Mouse (Mus musculus) embryo, embryonic 11.5 days (tissue): ENCODE data around the gene Emp2.
"Not testable (repeated sequence)": the region's sequence is repeated elsewhere in the genome, so short reads cannot be mapped to it uniquely, and the experiment has no call there.

Experiments used
- DNase-seq: peaks from one replicate; pipeline ENCODE4 v3.0.0-alpha.2; 2012; ENCODE audit warnings: low read depth, low spot score

The Emp2 gene

DNA sequence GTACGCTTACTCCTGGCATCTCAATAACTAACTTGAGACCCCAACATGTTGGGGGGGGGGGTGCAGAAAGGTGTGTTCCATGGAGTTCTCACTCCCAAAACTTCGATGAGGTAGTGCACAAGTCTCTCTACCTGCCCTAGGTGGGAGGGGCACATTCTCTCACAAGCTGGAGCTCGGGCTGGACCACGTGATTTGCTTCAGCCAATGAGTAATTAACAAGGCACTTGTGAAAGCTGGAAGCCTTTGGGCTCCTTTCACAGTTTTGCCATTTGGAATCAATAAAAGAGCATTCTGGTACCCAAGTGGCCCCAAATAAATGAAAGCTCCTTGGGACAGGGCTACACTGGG, 3.4 kb upstream of the Emp2 start:
- no peak for DNase-seq

DNA sequence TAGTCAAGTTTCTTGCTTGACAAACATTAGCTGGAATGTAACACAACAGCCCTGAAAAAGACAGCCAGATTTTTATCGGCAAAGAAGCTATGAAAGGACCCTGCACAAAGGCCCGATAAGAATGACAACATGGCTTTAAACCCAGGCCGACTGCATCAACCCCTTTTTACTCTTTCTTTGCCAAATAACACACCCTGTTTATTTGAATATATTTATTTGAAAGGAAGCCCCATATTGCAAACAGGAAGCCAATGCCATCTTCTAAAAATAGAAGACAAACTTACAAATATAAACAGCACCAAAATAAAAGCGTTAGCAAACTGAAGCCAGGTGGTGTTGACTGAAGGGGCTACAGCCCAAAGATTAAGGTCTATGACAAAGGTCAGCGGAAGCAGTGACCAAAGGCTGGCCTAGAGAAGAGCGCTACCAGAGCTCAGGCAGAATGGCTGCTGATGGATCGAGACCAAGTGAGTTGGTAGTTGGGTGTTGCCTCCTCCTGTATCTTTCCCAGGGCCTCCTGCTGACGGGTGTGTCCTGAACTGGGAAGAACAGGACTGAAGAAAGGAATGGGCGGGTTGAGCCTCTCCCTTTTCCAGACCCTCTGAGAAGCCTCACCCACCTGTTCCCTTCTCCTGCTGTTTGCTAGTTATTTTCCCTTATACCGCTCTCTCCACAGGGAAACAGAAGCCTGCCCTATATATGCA, 2.9 kb upstream of the Emp2 start:
- DNase-seq = no peak

DNA sequence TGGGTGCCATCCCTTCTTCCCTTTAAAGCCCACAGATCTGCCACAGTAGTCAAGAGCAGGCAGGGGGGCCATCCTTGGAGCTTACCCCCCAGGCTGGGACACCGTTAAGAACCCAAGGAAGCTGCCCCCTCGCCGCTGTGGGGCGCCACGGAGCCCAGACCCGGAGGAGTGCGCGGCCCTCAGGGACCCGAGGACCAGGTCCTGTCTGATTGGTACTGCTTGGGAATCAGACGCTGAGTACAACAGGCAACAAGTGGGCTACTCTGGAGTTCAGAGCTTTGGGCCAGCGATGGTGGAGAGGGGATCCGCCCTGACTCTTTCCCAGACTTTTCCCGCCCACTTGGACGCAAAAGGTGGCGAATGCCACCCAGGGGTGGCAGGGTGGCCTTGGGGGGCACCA, 542 bp downstream of the Emp2 start:
- DNase-seq = no peak

DNA sequence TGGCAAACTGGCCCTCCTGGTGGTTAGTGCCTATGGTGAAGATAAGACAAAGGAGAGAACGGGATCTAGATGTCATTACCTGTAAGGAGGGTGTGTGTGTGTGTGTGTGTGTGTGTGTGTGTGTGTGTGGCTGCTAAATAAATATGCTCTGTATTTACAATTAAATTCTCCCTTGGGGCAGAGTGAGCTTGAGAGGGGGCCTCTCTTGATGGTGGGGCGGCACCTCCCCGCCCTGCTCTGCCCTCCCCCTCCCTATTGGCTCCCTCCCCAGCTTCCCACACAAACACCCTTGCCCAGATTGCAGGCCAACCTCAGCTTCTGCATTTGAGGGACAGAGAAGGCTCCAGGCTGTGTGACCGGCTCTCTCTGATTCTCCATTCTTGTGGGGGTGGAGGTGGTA, 1.8 kb downstream of the Emp2 start:
- DNase-seq = no peak

DNA sequence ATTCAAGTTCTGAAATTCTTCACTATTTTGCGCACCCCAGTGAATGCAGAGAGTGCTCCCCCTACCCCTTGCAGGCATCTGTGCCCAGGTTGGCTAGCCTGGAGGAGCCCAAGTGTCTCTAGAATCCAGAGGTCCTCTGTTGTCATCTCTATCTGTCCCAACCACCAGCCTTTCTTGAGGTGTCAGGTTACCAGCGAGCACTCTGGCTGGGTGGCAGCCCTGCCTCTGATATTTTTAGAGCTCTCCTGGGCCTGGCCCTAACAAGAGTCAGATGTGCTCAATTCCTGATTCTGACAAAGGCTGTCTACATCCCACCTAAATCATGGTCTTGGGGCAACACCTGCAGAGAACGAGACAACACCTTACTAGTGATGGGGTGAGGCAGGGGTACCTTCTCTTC, 2.7 kb downstream of the Emp2 start:
- DNase-seq = no peak

DNA sequence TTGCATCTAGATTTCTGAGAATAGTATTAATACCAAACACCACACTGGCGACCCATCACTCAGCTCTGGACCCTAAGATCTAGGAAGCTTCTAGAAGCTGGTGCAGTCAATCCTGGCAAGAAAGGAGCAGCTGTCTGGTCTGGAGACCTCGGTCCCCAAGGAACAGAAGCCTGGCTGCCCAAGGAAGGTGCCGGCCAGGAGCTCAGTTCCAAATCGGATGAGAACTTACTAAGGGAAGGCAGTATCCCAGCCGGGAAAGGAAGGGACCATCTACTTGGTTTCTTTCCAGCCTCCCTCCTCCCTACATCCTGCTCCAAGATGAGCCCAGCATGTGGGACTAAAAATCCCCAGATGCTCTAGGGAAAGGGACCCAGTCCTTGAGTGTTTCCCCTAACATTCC, 3.3 kb downstream of the Emp2 start:
- no peak for DNase-seq

DNA sequence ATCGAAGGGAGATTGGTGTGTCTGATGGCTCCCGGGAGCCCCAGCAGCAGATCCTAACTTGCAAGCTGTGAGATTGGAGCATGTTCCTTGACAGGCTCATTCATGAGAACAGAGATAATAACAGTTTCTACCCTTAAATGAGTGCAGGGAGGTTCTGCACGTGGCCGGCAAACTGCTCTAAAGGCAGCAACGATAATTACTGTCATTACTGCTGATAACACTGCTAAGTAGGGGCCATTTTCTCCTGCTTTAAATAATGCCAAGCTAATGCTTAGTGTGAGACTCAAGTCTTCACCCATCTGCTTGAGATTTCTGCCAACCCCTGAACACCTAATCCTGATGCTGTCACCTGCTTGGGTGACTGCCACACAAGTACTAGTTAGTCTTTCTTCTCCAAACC, 6.4 kb downstream of the Emp2 start:
- DNase-seq = no peak

DNA sequence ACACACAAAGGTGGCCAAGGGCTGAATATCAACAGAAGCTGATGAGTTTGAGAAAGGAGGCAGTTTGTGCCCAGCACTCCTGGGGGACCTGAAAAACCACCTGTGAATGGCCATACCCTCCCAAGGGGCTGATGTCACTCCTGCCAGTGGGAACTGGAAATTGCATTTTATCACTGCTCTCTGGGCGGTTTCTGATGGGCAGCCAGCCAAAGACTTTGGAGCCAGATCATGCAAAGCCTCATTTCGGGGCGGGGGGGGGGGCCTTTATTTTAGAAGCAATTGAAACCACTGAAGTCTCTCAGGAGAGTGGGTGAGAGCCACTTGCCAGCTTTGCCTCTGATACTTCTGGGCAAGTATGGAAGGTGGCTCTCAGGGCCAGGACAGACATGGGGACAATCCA, 7.7 kb downstream of the Emp2 start:
- no peak for DNase-seq

DNA sequence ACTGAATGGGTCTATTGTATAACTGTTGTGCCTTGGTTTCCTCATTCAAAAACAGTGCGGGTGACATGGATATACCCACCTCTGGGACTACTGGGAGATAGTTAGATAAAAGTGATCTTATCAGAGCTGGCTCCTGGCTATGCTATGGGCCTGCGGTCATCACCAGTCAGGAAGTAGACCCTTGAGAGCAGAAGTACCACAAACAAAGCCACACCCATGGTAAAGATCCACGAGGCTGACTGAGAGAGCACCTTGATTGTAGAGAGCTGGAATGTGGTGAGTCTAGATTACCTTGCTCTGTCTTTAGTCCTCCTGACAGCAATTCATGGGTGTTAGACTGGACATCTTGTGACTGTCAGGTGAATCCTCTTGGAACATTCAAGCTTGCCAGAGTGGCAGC, 12.4 kb downstream of the Emp2 start:
- no peak for DNase-seq

DNA sequence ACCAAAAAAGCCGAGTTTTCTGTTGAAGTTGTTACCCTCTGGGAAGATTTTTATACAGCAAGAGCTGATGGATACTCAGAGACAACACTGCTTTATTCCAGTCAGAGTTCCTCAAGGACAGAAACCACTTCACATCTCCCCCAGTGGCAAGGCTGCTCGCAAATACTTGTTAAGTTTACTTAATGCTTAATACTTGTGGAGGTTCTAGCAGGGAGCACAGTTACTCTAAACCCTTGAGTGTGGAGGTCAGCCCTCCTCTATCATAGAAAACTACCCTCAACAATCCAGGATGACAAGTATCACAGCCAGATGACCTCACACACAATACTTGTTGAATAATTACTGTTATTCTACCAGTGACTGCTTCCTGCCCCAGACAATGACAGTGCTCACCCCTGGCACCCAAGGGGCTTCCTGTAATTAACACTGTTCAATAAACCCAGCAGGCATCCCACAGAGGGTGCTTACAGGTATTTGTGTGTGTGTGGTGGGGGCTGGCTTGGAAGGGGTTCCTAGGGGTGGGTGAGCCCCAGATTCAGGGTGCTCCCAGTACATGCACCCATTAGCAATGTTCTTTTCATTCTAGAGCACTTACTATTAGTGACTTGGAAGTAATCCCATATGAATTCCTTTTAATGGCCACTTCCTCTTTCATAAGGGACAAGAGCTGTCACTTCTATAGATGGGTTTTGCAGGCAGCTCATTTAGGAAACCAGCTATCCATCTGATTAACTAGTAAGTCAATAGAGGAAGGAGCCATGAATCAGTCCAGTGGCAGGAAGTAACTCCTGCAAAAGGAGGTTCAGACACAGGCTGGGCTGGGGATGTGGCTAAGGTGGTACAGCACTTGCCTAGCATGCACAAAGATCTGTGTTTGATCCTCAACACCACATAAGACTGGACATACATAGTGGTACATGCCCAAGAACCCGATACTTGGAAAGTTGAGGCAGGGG, 13.3 kb downstream of the Emp2 start:
- DNase-seq = no peak

DNA sequence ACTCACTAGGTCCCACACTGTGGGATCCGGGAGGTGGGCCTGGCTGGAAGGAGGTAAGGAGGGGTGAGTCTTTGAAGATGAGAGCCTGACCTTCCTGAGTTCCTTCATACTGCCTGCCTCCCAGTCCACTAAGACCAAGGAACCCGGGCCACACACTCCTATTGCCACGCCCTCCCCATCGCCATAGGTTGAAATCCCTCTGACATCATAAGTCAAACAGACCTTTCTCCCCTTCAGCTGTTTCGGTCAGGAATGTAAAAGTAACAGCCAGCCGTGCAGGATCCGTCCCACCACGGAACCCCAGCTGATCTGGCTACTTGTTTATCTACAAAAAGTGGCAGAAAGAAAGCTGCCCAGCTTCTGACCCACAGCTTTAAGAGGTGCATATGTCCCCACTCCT, 14.1 kb downstream of the Emp2 start:
- no peak for DNase-seq

DNA sequence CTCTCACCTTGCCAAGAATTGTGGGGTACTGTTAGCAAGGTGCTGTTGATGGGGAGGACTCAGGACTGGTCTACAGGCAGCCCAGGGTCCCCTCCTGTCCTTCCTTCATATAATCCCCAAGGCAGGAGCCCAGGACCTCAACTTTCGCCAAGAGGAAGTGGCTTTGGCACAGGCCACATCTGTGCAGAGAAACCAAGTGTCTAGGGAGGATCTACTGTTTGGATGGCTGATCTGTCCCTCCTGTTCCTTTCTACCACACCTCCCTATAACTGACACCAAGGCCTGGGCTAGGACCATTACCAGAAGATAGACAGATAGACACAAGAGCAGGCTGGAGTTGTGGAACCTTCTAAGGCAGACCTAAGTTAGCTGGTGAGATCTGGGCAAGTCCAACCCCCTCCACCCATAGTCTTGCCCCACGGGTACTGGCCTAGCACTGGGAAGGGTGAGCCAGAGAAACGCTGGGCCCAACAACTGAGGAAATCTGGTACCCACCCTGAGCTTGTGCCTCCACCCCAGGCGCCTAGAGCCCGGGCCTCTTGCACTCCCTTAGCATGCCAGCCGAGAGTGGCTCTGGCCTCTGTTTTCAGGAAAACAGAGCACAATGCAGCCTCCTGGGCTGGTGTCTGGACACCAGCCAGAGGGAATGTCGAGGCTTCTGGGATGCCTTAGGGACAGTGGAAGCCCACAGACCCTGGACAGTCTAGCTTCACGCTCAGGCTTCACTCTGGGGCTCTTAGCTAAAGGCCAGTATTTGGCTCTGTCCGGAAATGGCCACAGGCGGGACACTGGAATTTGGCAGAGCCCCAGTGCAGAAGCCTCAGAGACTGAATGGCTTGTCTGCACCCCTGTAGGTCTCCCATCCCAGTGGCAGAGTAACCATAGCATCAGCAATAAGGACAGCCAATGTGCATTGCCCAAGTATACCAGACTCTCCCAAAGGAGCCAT, 15.8 kb downstream of the Emp2 start:
- no peak for DNase-seq

DNA sequence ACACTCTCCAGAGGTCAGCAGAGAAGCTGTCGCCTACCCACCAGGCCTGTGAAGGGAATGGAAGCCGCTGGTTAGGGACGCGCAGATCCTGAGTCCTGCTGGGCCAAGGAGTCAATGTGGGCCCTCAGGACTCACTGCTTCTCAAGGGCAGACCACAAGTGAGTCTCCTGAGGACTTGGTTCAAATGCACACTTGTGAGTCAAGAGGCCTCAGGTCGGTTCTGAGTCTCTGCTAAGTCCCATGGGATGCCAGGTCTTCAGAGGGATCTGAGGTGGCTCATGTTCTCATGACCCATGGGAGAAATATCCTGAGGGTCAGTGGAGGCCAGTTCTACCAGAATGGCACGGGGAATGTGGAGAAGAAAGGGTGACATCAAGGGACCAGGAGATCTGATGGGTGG, 25.7 kb downstream of the Emp2 start:
- no peak for DNase-seq

DNA sequence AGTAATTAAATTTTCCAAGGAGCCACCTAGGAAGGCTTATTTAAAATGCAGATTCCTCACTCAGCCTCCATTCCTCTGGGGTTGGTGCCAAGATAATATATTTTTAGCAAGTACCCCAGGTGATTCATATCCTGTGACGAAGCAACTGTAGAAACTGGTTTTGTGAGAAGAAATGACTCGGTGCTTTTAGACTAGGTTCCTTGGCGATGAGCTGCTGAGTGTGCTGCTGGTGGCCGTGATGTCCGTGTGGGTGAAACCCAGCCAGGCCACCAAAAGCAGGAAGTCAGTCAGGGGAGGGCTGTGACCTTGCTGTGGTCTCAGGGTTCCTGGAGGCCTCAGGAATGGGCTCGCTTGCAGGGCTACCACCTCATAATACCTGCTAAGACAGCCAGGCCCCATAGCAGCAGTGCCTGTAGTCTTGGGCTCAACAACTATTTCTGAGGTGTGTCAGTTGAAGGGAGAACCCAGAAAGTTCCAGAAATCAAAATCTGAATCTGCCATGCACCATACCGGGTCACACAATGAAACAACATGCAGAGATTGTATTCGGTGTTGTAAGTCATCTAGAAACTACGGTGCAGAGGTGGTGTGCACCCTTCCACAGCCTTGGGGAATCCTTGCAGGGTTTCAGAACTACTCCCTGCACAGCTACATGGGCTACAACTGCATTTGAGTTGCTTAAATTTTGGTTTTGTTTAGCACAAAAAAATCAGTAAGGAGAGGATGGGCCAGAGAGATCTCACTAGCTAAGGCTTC, 27.1 kb downstream of the Emp2 start:
- no peak for DNase-seq

DNA sequence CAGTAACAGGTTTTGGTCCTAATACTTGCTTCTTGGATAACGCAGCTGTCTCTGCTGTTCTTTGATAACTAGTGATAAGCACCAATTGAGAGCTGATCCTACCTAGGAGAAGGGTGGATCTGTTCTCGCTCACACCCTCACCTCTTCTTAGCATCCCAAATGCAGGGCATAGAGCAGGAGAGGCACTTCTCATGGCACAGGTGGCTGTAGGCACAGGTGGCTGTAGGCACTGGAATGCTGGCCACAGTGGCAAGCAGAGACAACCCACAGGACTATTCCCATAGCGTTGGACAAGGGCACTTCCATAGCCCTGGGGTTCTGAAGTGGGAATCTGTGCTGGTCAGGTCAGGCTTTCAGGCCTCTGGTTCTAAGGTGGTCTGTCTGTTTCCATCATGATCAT, 31.9 kb downstream of the Emp2 start:
- no peak for DNase-seq

DNA sequence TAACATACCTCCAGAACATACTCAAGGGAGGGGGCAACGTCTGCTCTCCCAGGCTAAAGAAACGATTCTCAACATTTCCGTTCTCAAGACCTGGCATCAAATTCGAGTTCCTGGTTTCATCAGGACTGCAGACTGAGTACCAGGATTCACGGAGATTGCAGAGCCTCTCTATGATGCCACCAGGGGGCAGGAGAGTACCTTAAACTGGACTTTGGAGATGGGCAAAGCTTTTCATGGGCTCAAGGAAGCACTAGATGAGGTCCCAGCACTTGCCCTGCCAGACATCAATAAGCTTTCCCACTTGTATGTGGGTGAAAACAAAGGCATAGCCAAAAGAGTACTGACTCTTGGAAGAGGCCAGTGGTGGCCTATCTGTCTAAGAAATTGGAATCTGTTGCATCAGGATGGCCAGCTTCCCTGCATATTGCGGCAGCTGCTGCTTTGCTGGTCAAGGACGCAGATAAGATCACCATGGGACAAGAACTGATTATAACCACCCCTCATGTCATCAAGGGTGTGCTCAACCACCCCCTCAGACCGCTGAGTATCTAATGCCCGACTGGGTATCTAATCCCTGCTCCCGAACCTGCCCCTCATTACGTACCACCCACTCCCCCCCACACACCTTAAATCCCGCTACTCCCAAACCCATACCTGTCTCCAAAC, 33.3 kb downstream of the Emp2 start:
- DNase-seq = peak; percentile 72

DNA sequence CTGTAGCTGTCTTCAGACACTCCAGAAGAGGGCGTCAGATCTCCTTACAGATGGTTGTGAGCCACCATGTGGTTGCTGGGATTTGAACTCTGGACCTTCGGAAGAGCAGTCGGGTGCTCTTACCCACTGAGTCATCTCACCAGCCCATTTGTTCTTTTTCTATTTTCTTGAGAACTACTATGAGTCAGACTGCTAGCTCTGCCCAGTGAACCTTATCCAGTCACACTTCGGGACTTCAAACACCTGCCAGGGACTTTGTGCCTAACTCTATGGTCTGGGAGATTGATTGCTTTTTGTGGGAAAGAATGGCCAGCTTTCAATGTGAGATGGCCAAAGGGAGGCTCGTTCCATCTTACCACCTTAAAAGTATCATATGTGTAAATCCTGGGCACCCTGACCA, 37.0 kb downstream of the Emp2 start:
- not testable (repeated sequence) for DNase-seq

DNA sequence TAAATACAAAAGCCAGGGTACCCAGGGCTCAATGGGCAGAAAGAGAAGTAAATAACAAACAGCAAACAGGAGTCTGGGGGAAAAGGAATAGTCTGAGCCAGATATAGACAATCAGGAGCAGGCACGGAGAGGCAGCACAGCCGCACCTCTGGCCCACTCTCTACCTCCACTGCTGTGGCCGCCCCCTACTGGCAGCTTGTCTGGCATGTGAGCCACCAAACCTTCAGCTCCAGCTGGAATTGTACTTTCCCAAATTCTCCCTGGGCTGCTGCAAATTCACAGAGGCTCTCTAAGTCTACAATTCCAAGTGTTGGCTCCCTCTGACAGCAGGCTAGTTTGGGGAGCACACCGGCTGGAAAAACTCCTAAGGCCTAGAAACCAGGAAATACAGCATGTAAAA, 39.3 kb downstream of the Emp2 start:
- no peak for DNase-seq

DNA sequence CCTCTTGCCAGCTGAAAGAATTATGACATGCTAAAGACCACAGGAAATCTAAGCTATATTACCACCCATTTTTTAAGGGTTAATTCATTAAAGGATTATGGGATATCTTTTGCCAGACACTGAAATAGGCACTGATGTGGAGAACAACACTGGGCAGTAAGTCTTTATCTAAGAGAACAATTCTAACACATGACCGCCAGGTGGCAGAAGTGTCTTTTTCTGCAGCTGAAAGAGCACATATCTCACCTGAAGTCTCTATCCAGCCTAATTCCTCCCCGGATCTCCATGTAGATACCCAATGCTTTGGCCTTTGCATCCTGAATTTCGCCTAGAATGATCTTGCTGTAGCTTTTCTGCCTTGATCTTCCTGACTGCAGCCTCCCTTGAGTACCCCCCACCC, 41.5 kb downstream of the Emp2 start:
- peak; percentile 20 for DNase-seq

DNA sequence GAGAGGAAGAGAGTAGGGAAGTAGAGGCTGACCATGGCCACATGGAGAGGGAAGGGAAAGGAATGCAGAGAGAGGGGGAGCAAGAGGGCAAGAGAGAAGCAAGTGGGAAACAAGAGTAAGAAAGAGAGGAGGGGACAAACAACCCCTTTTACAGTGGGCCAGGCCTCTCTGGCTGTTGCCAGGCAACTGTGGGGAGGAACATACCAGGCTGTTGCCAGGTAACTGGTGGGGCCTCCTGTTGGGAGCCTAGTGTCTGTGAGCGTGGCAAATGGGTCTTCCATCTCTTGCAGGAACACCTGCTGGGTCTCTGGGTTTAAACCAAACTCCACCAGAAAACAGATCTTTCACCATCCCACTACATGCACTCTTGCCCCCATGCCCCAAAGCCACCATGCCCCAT, 59.8 kb downstream of the Emp2 start:
- DNase-seq = no peak

DNA sequence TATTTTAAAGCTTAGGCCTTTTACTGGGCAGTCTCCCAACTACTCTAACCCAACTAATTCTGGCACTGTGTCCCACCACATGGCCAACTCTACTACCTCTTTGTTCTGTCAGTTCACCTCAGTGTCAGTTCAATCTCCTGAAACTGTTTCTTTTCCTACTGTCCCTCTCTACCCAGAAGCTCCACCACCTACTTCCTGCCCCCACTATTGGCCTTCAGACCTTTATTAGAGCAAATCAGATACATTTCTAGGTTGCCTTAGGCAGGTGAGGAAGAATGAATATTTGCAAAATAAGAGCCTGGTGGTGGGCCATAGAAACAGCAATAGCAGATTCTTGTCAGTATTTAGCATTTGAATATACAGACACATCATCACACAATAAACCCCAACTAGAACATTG, 77.2 kb downstream of the Emp2 start:
- DNase-seq = no peak
